Mouse (Mus musculus): ENCODE data around the gene Scn3b. TPM values are rescaled to one million over a fixed set of nuclear protein-coding genes. Genes with fewer than 3 reads are reported as not detected.

The Scn3b gene
- polyA plus RNA-seq, 1 experiment from 2014 or later, result 86.5 TPM

DNA sequence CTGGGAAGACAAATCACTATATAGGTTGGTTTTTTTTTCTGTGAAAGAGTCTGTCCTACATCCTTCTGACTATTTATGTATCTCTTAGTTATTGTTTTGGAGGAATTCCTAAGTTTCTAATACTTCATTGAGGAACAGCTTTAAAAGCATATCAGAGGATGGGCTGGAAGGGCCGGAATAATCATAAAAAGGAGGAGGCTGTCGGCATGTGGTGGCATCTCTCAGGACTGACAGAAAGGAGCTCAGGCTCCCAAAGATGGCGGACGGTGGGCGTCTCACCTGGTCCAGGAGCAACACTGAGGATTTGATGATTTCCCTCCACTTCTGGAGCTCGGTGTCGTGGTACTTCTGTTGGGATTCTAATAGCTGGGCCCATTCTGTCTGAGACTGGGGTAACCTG, 30.3 kb downstream of the Scn3b start:
- Histone ChIP-seq H3K27ac (no peak overlapping the region), H3K27me3 (no peaks in the 10 kb centered on the region), H3K4me2 (replicated peaks) (no peak overlapping the region), H3K36me3 (peaks cover 75% of the 10 kb centered on the region), H3K9ac (replicated peaks) (no peak overlapping the region), H3K9me3 (no peaks in the 10 kb centered on the region), H3K4me3 (replicated peaks) (no peak overlapping the region), H3K4me1 (replicated peaks) (no peaks in the 10 kb centered on the region)
- no peak for ATAC-seq
- WGBS, result 98% methylated on average over 7 of the region's 7 CpGs

DNA sequence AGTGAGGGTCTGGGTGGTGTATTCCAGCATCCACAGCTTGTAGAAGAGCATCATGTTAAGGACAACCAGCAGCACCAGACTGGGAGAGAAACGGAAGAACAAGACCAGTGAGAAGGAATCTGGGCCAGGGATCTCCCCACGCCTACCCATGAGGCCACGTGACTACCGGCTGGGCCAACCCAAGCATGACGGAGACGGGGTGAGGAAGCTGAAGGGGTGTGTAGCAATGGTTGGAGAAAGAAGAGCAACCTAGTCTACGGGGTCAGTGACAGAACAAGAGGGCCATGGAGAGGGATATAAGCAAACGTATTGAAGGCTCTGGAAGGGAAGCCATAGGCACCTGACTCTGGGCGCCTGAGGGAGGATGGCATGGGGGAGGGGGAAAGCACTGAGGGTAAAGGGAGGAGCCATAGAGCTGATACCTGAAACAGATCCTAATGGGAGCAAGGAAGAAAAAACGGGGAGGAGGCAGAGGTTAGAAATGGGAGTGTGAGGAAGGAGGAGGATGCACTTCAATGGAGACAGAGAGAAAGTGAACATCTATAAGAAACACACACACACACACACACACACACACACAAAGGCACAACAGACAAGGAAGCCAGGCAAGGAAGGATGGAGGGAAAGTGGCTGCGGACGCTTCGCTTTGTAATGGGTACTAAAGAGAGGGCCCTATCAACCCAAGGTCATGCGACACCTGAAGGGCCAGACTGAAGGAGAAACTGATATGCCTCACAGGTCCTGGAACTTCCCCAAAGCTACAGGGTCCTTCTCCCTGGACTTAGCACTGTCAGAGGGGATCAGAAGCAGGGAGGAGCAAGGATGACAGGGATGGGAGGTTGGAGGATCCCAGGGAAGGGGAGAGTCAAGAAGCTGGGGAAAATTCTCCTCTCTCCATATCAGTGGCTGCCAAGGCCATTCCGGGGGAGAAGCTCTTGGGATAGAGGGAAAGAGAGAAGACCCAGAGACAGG, 31.3 kb downstream of the Scn3b start:
- Histone ChIP-seq H3K4me2 (replicated peaks) (no peak overlapping the region), H3K27me3 (no peaks in the 10 kb centered on the region), H3K27ac (no peak overlapping the region), H3K4me1 (replicated peaks) (no peaks in the 10 kb centered on the region), H3K36me3 (peaks cover 82% of the 10 kb centered on the region), H3K9me3 (no peaks in the 10 kb centered on the region), H3K4me3 (replicated peaks) (no peak overlapping the region), H3K9ac (replicated peaks) (no peak overlapping the region)
- WGBS, result 87% methylated on average over 15 of the region's 15 CpGs
- ATAC-seq, result no peak

DNA sequence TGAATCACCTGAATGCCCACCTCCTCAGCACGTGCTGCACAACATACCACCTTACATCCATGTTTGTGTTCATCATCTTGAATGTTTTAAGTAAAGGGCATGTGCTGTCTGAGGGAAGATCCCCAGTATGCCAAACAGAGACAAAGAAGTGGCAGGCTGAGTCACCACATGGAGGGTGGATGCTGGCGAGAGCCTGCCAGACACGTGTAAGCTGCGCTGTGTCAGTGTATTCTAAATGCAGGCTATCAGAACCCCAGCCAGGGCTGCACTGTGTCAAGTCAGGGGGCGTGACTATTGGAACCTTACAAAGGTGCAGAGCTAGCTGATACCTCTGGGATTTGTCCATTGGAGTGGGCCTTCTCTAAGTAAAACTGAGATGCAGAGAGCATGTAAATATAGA, 32.5 kb downstream of the Scn3b start:
- Histone ChIP-seq H3K27ac (no peak overlapping the region), H3K9ac (replicated peaks) (no peak overlapping the region), H3K4me2 (replicated peaks) (no peak overlapping the region), H3K36me3 (peaks cover 87% of the 10 kb centered on the region), H3K4me1 (replicated peaks) (no peaks in the 10 kb centered on the region), H3K4me3 (replicated peaks) (no peak overlapping the region), H3K27me3 (no peaks in the 10 kb centered on the region), H3K9me3 (no peaks in the 10 kb centered on the region)
- no peak for ATAC-seq
- WGBS, result 93% methylated on average over 5 of the region's 5 CpGs

DNA sequence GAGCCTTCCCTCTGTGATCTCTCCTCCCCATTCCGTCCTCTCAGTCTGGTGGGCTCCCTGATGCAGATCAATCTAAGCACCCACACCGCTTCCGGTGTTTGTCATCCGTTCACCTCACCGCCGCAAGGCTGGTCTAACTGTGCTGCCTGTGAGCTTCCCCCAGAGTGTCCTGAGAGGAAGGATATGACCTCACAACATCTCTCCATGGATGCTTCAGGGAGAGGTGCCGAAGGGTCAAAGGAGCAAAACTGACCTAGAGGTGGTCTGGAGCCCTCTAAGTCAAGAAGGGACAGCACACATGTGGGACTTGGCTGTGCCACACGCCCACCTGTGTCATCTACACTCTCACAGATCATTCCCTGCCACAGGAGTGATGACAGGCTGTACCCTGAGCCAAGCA, 33.4 kb downstream of the Scn3b start:
- Histone ChIP-seq H3K9me3 (no peaks in the 10 kb centered on the region), H3K4me2 (replicated peaks) (no peak overlapping the region), H3K27ac (no peak overlapping the region), H3K9ac (replicated peaks) (no peak overlapping the region), H3K4me1 (replicated peaks) (no peaks in the 10 kb centered on the region), H3K4me3 (replicated peaks) (no peak overlapping the region), H3K27me3 (no peaks in the 10 kb centered on the region), H3K36me3 (peaks cover 87% of the 10 kb centered on the region)
- no peak for ATAC-seq
- WGBS, result 94% methylated on average over 8 of the region's 8 CpGs

DNA sequence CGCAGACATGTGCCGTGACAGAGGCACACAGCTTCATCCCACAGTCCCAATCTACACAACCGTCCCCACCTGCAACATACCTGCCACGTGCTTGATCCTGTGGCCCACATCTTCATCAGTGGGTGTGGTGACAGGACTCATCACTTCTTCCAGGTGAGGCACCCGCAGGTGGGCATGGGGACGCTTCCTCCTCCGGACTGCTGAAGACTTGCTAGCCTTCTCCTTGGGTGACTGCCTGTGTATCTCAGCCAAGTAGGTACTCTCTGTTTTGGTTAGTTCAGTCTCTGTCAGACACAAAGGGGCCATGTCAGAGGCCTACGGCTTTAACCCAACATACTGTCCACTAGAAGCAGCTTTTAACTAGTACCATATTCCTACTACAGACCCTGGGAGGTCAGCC, 35.2 kb downstream of the Scn3b start:
- Histone ChIP-seq H3K4me3 (replicated peaks) (no peak overlapping the region), H3K27ac (no peak overlapping the region), H3K9ac (replicated peaks) (no peak overlapping the region), H3K9me3 (no peaks in the 10 kb centered on the region), H3K36me3 (peaks cover 82% of the 10 kb centered on the region), H3K4me2 (replicated peaks) (no peak overlapping the region), H3K4me1 (replicated peaks) (no peaks in the 10 kb centered on the region), H3K27me3 (no peaks in the 10 kb centered on the region)
- 95% methylated on average over 8 of the region's 8 CpGs for WGBS
- no peak for ATAC-seq

GRCm38 (mm10) chr9:40307311-40307710, 38.3 kb downstream of the Scn3b start:
- H3K4me2 ChIP-seq (replicated peaks), result no peak overlapping the region
- H3K4me1 ChIP-seq (replicated peaks), result no peaks in the 10 kb centered on the region
- H3K4me3 ChIP-seq (replicated peaks), result no peak overlapping the region
- H3K27ac ChIP-seq, result no peak overlapping the region
- H3K9me3 ChIP-seq, result no peaks in the 10 kb centered on the region
- ATAC-seq, result no peak
- no peak overlapping the region for H3K9ac ChIP-seq (replicated peaks)
- H3K27me3 ChIP-seq, result no peaks in the 10 kb centered on the region
- H3K36me3 ChIP-seq, result peaks cover 84% of the 10 kb centered on the region
- WGBS, result 86% methylated on average over 3 of the region's 3 CpGs

GRCm38 (mm10) chr9:40309876-40310275, 40.9 kb downstream of the Scn3b start:
- WGBS, result 95% methylated on average over 6 of the region's 6 CpGs
- no peak overlapping the region for H3K4me2 ChIP-seq (replicated peaks)
- no peak overlapping the region for H3K9ac ChIP-seq (replicated peaks)
- H3K4me1 ChIP-seq (replicated peaks), result no peaks in the 10 kb centered on the region
- H3K36me3 ChIP-seq, result peaks cover 78% of the 10 kb centered on the region
- H3K27me3 ChIP-seq, result no peaks in the 10 kb centered on the region
- no peak for ATAC-seq
- H3K4me3 ChIP-seq (replicated peaks), result no peak overlapping the region
- no peak overlapping the region for H3K27ac ChIP-seq
- no peaks in the 10 kb centered on the region for H3K9me3 ChIP-seq

DNA sequence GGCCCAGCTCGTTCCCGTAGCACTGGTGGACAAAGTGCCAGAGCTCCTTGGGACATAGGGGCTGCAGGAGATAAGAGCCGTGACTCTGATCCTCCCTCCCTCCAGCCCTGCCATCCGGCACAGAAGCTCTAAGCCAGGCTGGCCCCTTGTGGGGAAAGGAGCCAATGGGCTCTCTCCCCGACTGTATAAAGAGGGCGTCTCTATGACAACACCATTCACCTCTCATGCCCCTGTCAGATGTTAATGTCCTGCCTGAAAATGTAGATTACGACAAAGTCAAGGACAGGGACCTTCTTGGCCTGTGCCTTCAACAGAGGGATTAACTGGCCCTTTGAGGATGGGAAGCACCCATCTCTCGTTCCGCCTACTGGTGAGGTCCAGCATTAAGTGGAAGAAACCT, 42.8 kb downstream of the Scn3b start:
- H3K36me3 ChIP-seq, result peaks cover 76% of the 10 kb centered on the region

DNA sequence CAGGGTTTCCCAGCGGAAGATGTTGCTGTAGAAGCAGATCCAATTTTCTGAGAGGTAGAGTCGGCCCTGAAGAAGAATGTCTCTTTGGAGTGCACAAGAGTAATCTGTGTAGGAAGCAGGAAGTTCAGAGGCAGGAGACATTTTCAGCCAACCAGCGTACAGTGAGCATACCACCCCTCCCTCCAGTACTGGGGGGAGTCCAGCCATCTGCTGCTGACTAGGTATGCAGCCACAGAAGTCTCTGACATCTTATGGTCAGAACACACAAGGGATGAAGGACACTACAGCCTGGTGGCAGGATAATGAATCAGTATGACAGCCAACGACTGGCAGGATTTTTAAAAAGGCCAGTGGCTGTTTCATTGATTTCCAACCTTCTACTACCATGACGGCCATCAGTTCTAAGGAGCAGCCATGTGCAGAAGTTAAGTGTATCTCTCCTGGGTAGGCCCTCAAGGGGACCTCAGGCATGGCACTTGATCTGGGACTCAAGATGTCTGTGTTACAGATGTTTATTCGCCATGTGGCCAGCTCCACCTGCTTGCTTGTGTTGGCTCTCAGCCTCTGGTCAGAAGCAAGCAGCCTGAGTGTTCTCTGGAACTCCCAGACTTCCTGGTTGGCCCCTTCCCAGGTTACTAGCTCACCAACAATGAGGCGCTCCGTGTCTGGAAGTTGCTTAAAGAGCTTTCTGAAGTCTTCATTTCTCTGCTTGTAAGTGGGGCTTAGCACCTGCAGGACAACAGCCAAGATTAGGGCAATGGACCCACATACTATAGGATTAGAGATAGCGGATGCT, 48.0 kb downstream of the Scn3b start:
- no peak overlapping the region for H3K4me2 ChIP-seq (replicated peaks)
- WGBS, result 83% methylated on average over 9 of the region's 9 CpGs
- peaks cover 44% of the 10 kb centered on the region for H3K36me3 ChIP-seq
- ATAC-seq, result no peak
- no peak overlapping the region for H3K4me3 ChIP-seq (replicated peaks)
- H3K9me3 ChIP-seq, result no peaks in the 10 kb centered on the region
- no peaks in the 10 kb centered on the region for H3K27me3 ChIP-seq
- H3K4me1 ChIP-seq (replicated peaks), result no peaks in the 10 kb centered on the region
- H3K27ac ChIP-seq, result no peak overlapping the region
- no peak overlapping the region for H3K9ac ChIP-seq (replicated peaks)

More for the DNA sequence above, 42.8 kb downstream of the Scn3b start:
- peak; percentile 27; the same call in 1 of the 2 replicates for ATAC-seq
- no peak overlapping the region for H3K4me2 ChIP-seq (replicated peaks)
- no peaks in the 10 kb centered on the region for H3K4me1 ChIP-seq (replicated peaks)
- no peak overlapping the region for H3K9ac ChIP-seq (replicated peaks)
- no peaks in the 10 kb centered on the region for H3K9me3 ChIP-seq
- no peak overlapping the region for H3K4me3 ChIP-seq (replicated peaks)
- H3K27ac ChIP-seq, result no peak overlapping the region
- 53% methylated on average over 9 of the region's 9 CpGs for WGBS
- no peaks in the 10 kb centered on the region for H3K27me3 ChIP-seq

GRCm38 (mm10) chr9:40317735-40318134, 48.7 kb downstream of the Scn3b start:
- 88% methylated on average over 4 of the region's 4 CpGs for WGBS
- Histone ChIP-seq H3K4me3 (replicated peaks) (no peak overlapping the region), H3K36me3 (peaks cover 38% of the 10 kb centered on the region), H3K27ac (no peak overlapping the region), H3K9ac (replicated peaks) (no peak overlapping the region), H3K9me3 (no peaks in the 10 kb centered on the region), H3K4me1 (replicated peaks) (no peaks in the 10 kb centered on the region), H3K4me2 (replicated peaks) (no peak overlapping the region), H3K27me3 (no peaks in the 10 kb centered on the region)
- ATAC-seq, result no peak

DNA sequence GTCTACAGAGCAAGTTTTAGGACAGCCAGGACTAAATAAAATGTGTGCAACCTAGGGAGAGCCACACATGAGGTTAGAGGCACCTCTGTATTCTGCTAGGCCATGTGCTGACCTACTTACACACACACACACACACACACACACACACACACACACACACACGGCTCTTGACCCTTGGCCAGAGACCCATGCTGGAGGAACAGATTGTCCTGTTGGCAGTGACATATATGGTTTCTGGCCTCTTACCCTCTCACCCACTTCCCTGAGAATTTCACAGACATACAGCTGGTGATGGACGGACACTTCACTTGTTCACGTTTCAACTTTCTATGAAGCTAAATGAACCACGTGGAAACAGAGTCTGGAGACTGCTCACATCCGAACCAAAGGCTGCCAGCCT, 49.8 kb downstream of the Scn3b start:
- Histone ChIP-seq H3K9me3 (no peaks in the 10 kb centered on the region), H3K4me1 (replicated peaks) (no peaks in the 10 kb centered on the region), H3K27me3 (no peaks in the 10 kb centered on the region), H3K4me3 (replicated peaks) (no peak overlapping the region), H3K36me3 (peaks cover 34% of the 10 kb centered on the region), H3K27ac (no peak overlapping the region), H3K9ac (replicated peaks) (no peak overlapping the region), H3K4me2 (replicated peaks) (no peak overlapping the region)
- no peak for ATAC-seq
- 94% methylated on average over 5 of the region's 5 CpGs for WGBS

DNA sequence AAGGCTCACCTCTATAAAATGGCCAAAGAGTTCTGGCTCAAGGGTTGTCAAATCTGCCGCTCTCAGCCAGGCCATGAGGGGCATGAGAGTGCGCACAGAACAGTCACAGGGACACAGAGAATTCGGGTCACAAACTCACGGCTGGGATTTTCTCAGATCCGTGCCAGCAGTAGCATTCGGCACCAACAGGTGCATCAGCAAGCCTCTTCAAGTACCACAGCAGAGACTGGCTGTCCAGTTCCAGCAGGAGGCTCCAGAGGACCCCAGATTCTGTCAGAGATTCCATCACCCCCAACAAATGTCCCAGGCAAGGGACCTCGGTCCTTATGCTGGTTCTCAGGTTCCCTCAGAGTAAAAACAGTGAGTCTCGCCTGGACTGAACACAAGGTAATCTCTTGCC, 51.4 kb downstream of the Scn3b start:
- ATAC-seq, result no peak
- H3K27ac ChIP-seq, result no peak overlapping the region

More for the DNA sequence above, 51.4 kb downstream of the Scn3b start:
- Histone ChIP-seq H3K9ac (replicated peaks) (no peak overlapping the region), H3K9me3 (no peaks in the 10 kb centered on the region), H3K27me3 (no peaks in the 10 kb centered on the region), H3K36me3 (peaks cover 28% of the 10 kb centered on the region), H3K4me2 (replicated peaks) (no peak overlapping the region), H3K4me1 (replicated peaks) (no peaks in the 10 kb centered on the region), H3K4me3 (replicated peaks) (no peak overlapping the region)
- WGBS, result 88% methylated on average over 8 of the region's 8 CpGs
